Mouse (Mus musculus) embryonic stem cell, embryonic (primary cell): ENCODE measurements around the gene Atad1.

ENCODE experiments used
- CTCF ChIA-PET, 4 experiments: fragments of 300-600 bp in 2 of 4; fragments of 350-600 bp in 2 of 4; sonication (Branson Sonifier 250); formaldehyde crosslinking; loops; one replicate each; lab custom pipeline; 2022; ENCODE audit warnings: inconsistent platforms in 2 of 4; lab: Charles Lee
- POLR2A ChIA-PET, 4 experiments: fragments of 300-600 bp in 2 of 4; fragments of 350-600 bp in 2 of 4; sonication (Branson Sonifier 250); formaldehyde crosslinking; loops; one replicate each; lab custom pipeline; 2022; ENCODE audit warnings: antibody characterized with exemption in 4 of 4, inconsistent platforms in 1 of 4; lab: Charles Lee

The Atad1 gene

GRCm38 (mm10) chr19:32662936-32663335 lies 76.7 kb downstream of the Atad1 start:
- CTCF ChIA-PET = interaction anchor here in 1 of 4 experiments (1.6 kb wide), 1 partner anchor 150 kb away, joined by 3 read pairs; no protein-coding TSS in a partner anchor

DNA sequence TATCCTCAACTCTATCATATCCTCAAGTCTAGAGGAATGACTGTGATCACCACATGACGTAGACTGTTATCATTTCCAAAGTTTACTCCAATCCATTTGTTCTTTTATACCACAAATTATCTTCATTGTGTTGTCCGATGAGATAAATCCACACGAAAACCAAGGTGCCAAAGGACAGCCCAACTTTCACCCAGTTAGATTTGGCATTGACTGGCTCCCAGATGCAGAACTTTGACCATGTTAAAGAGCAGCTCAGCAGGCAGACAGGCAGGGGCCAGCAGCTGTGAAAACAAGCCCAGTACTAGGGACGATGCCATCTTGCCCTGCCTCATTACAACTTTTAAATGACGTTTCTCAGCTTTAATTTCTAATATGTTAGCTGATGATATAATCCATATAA lies 80.2 kb downstream of the Atad1 start:
- CTCF ChIA-PET = interaction anchor here in 1 of 4 experiments (0.6 kb wide), 1 partner anchor 34 kb away, joined by 3 read pairs; no protein-coding TSS in a partner anchor
- POLR2A ChIA-PET = interaction anchor here in 1 of 4 experiments (0.7 to 1.2 kb wide), 4 partner anchors 12 to 176 kb away, joined by 3 to 5 read pairs (median 4); no protein-coding TSS in a partner anchor

More at GRCm38 (mm10) chr19:32662936-32663335, 76.7 kb downstream of the Atad1 start:
- POLR2A ChIA-PET = interaction anchor here in 1 of 4 experiments (0.9 to 1.3 kb wide), 2 partner anchors 15 to 178 kb away, joined by 3 to 5 read pairs; partner anchors contain the start of gene Minpp1

- ChIA-PET POLR2A (no interaction called here), CTCF (no interaction called here)
These were observed 85.8 kb downstream of the Atad1 start for GRCm38 (mm10) chr19:32653630-32654362.

DNA sequence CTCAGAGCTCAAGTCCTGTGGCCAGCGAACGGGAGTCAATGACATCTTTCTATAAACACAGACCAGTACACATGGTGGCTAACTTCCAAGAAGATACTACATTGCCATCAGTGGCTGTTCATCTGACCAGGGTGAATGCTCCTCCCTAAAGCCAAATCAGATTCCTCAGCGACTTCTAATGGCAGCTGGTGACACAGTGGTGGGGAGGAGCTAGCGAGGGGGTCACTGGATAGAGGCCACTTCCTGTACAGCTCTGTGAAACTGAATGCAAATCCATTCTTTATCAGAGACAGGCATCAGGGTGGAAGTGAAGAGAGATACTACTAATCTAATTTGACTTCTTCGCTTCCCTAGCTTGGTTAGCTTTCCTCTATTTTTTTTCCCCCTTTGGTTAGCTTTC lies 86.5 kb downstream of the Atad1 start:
- ChIA-PET POLR2A (interaction anchor here in 1 of 4 experiments (1.0 kb wide), 1 partner anchor 12 kb away, joined by 4 read pairs; no protein-coding TSS in a partner anchor), CTCF (interaction anchor here in 1 of 4 experiments (0.6 kb wide), 1 partner anchor 13 kb away, joined by 14 read pairs; no protein-coding TSS in a partner anchor)

GRCm38 (mm10) chr19:32651046-32651445 lies 88.5 kb downstream of the Atad1 start:
- ChIA-PET POLR2A (interaction anchor here in 1 of 4 experiments (0.6 kb wide), 1 partner anchor 10 kb away, joined by 3 read pairs; no protein-coding TSS in a partner anchor), CTCF (no interaction called here)

GRCm38 (mm10) chr19:32648019-32648571 lies 91.5 kb downstream of the Atad1 start:
- ChIA-PET CTCF (interaction anchor here in 1 of 4 experiments (0.8 kb wide), 1 partner anchor 136 kb away, joined by 3 read pairs; no protein-coding TSS in a partner anchor), POLR2A (interaction anchor here in 2 of 4 experiments (1.1 to 1.6 kb wide), 4 partner anchors 11 to 18 kb away, joined by 3 to 4 read pairs (median 3); no protein-coding TSS in a partner anchor)

DNA sequence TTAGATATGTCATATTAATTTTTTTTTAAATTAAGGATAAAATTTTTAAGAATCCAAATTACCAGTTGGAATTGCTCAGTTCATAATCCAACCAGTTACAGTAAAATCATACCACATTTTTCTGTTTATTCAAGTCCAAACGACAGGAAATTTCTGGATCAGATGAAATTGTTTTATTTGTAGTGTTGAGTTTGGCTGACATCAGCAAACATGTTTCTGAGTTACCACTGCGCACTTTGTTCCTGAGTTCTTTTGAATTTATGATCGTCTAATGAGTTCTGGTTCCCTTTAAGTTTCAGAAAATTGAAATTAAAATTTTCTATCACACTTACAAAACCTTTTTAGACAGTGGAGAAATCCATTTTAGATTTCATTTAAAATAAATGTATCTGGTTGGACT lies 93.2 kb downstream of the Atad1 start:
- CTCF ChIA-PET = no interaction called here

DNA sequence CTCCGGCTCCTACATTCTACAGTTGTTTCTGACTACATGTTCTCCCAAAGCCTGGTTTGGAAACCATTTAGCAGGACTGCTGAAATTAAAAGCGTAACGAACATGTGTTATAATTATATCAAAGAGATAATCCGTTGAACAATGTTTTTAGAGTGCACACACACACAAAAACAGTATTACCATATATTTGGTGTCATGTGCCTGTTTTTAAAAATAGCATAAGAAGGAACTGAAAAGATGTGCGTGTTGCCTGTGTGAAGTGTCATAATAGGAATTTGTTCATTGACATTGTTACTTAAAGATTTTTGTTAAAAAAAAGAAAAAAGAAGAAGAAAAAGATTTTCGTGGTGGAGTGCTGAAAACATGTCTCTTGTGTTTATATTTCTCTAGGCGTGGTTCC lies 93.6 kb downstream of the Atad1 start:
- ChIA-PET POLR2A (no interaction called here), CTCF (no interaction called here)

More for the DNA sequence above, 93.2 kb downstream of the Atad1 start:
- POLR2A ChIA-PET = interaction anchor here in 1 of 4 experiments (0.5 to 0.8 kb wide), 2 partner anchors 13 to 281 kb away, joined by 3 read pairs; no protein-coding TSS in a partner anchor

GRCm38 (mm10) chr19:32643642-32644041 lies 95.9 kb downstream of the Atad1 start:
- CTCF ChIA-PET = interaction anchor here in 2 of 4 experiments (0.6 to 1.0 kb wide), 2 partner anchors 23 to 131 kb away, joined by 3 to 4 read pairs; no protein-coding TSS in a partner anchor
- POLR2A ChIA-PET = no interaction called here

- CTCF ChIA-PET = no interaction called here
- POLR2A ChIA-PET = no interaction called here
These were observed 97.6 kb downstream of the Atad1 start for GRCm38 (mm10) chr19:32641995-32642394.

- POLR2A ChIA-PET = interaction anchor here in 1 of 4 experiments (0.6 kb wide), 1 partner anchor 137 kb away, joined by 3 read pairs; no protein-coding TSS in a partner anchor
- CTCF ChIA-PET = interaction anchor here in 1 of 4 experiments (1.3 kb wide), 1 partner anchor 13 kb away, joined by 3 read pairs; no protein-coding TSS in a partner anchor
These were observed 98.1 kb downstream of the Atad1 start for GRCm38 (mm10) chr19:32641535-32641934.

DNA sequence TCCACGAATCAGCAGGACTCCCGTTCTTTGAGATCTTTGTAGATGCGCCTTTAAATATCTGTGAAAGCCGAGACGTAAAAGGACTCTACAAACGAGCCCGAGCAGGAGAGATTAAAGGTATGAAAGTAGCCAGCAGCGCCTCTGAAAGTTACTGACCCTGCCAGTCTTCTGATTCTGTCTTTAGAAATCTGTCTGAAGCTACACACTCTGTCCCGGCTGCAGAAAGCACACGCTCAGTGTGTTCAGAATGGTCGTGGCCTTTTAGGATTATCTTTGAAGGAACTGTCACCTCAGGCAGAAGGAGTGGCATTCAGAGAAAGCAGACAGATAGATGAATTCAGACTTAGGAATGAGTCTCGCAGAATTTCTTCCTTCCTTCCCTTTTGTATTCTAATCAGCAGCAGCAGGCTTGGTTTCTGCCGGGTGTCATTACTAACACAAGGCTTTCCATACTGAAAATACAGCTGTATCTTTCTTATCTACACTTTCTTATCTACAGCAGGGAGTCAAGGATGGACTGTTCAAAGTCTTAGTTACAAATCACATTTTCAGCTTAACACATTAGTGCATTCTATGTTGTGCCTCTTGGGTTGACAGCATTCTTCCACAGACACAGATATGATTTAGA lies 101.2 kb downstream of the Atad1 start:
- POLR2A ChIA-PET = interaction anchor here in 1 of 4 experiments (1.1 kb wide), 1 partner anchor 10 kb away, joined by 3 read pairs; no protein-coding TSS in a partner anchor

DNA sequence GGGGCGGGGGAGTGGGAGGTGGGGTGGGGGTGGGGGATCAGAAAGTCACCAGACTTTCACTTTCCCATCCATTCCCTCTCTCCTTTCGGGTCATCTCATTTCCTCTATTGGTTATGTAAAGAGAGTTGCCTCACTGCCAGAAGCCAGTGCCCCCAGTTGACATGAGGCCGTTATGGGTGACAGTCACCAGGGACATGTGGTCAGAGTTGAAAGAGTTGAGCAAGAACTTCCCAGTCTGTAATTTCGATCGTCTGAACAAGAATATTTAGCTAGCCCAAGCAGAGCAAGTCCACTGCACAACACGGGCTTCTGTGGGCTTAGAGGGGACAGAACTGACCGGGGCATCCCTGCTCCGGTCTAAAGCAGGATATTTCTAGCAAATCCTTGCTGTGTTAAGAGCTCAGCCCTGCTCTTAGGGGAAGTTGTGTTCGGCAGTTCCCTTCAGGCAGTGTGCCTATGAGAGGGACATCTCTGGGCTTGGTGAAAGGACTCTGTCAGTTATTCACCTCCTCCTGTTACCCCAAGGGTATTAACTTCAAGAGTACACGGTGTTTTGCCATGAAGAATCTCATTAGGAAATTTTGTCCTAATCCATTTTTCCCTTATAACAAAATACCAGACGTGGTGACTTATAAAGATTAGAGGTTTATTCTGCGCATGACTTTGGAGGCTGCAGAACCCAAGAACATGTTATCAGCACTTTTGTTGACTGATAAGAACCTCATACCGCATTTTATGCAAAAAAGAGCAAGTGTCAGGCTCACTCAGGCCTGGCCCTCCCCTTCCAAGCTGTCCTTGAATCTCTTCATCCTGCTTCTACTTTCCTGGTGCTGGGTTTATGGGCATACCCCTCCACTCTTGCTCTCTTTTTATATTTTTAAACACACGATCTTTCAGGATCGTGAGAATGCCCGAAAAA lies 102.0 kb downstream of the Atad1 start:
- POLR2A ChIA-PET = interaction anchor here in 2 of 4 experiments (0.6 to 0.7 kb wide), 2 partner anchors 29 to 467 kb away, joined by 3 to 4 read pairs; no protein-coding TSS in a partner anchor

More for the DNA sequence above, 101.2 kb downstream of the Atad1 start:
- CTCF ChIA-PET = no interaction called here

GRCm38 (mm10) chr19:32634916-32635315 lies 104.7 kb downstream of the Atad1 start:
- POLR2A ChIA-PET = interaction anchor here in 3 of 4 experiments (0.6 to 1.3 kb wide), 4 partner anchors 8 to 352 kb away, joined by 3 read pairs; no protein-coding TSS in a partner anchor
- CTCF ChIA-PET = interaction anchor here in 1 of 4 experiments (0.6 kb wide), 1 partner anchor 106 kb away, joined by 5 read pairs; no protein-coding TSS in a partner anchor

More for the DNA sequence above, 102.0 kb downstream of the Atad1 start:
- CTCF ChIA-PET = no interaction called here

- ChIA-PET CTCF (interaction anchor here in 1 of 4 experiments (1.3 kb wide), 1 partner anchor 12 kb away, joined by 3 read pairs; no protein-coding TSS in a partner anchor), POLR2A (interaction anchor here in 1 of 4 experiments (0.8 to 0.9 kb wide), 2 partner anchors 10 to 109 kb away, joined by 3 read pairs; no protein-coding TSS in a partner anchor)
These were observed 110.9 kb downstream of the Atad1 start for GRCm38 (mm10) chr19:32628572-32629132.

DNA sequence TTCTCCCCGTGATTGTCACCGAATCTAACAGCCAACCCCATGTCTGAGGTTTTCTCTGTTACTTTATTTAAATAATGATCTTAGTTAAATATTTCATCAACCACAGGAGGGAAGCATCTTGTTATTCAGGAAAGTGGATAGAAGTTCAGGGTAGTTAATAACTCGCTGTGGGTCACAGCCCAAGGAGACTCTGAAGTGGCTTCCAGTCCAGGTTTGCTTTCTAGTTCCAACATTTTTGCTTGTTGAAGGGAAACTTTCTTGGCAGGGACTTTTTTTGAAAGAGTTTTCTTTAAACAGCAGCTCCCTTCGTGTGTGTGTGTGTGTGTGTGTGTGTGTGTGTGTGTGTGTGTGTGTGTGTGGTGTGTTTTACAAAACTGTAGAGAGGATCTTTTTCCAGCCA lies 112.0 kb downstream of the Atad1 start:
- ChIA-PET POLR2A (interaction anchor here in 1 of 4 experiments (0.8 to 1.1 kb wide), 3 partner anchors 11 to 108 kb away, joined by 3 read pairs; no protein-coding TSS in a partner anchor), CTCF (interaction anchor here in 1 of 4 experiments (1.3 kb wide), 1 partner anchor 13 kb away, joined by 3 read pairs; no protein-coding TSS in a partner anchor)
